Mouse (Mus musculus) myocyte (in vitro differentiated cells): ENCODE measurements around the gene Irgm1. TPM values are rescaled to one million over a fixed set of nuclear protein-coding genes. Genes with fewer than 3 reads are reported as not detected.
A peak's percentile ranks its signal among the peaks of the same experiment; 100 is the strongest.
"Not testable (repeated sequence)": the region's sequence is repeated elsewhere in the genome, so short reads cannot be mapped to it uniquely, and the experiment has no call there.

Experiments
- H3K27me3 ChIP-seq: one replicate; pipeline ENCODE4 v1.6.1; 2011; ENCODE audit not compliant: control insufficient read depth, insufficient read depth, insufficient read length
- H3K36me3 ChIP-seq: one replicate; pipeline ENCODE4 v1.6.1; 2011; ENCODE audit not compliant: control insufficient read depth, insufficient read depth
- H3K4me2 ChIP-seq: one replicate; pipeline ENCODE4 v1.6.1; 2011; ENCODE audit warnings: low read depth, control low read depth
- H3K4me3 ChIP-seq: one replicate; pipeline ENCODE4 v1.5.1; 2011; ENCODE audit warnings: mild to moderate bottlenecking, control low read depth, moderate library complexity
- H3K79me2 ChIP-seq: one replicate; pipeline ENCODE4 v1.6.1; 2011; ENCODE audit not compliant: control insufficient read depth, insufficient read depth
- H3ac ChIP-seq: one replicate; pipeline ENCODE4 v1.6.1; 2011; ENCODE audit not compliant: control insufficient read depth, insufficient read length
- CEBPB ChIP-seq: IDR thresholded peaks from 2 replicates; pipeline ENCODE4 v1.6.1; 2011; ENCODE audit warnings: mild to moderate bottlenecking, moderate library complexity; ENCODE audit not compliant: poor library complexity, insufficient read depth, severe bottlenecking
- E2F4 ChIP-seq: IDR thresholded peaks from one replicate; pipeline ENCODE4 v1.6.1; 2011; ENCODE audit warnings: mild to moderate bottlenecking, control low read depth, moderate library complexity; ENCODE audit not compliant: insufficient read depth
- MAX ChIP-seq: IDR thresholded peaks from one replicate; pipeline ENCODE4 v1.6.1; 2011; ENCODE audit warnings: low read depth, mild to moderate bottlenecking, control low read depth
- MYOD1 ChIP-seq, 3 experiments: IDR thresholded peaks; one replicate each; pipeline ENCODE4 v1.6.1; 2011; ENCODE audit warnings: control low read depth in 2 of 3, low read depth in 2 of 3, mild to moderate bottlenecking in 2 of 3, moderate library complexity in 1 of 3; ENCODE audit not compliant: insufficient read length in 2 of 3, control insufficient read depth in 1 of 3
- MYOG ChIP-seq, 3 experiments: IDR thresholded peaks; one replicate each; pipeline ENCODE4 v1.6.1; 2011; ENCODE audit warnings: control low read depth in 2 of 3, low read depth in 2 of 3, mild to moderate bottlenecking in 2 of 3; ENCODE audit not compliant: insufficient read length in 2 of 3, control insufficient read depth in 1 of 3, insufficient read depth in 1 of 3
- POLR2A ChIP-seq: IDR thresholded peaks from one replicate; pipeline ENCODE4 v1.6.1; 2011; ENCODE audit warnings: low read depth, mild to moderate bottlenecking, control low read depth, moderate library complexity; ENCODE audit not compliant: insufficient read length
- POLR2AphosphoS2 ChIP-seq: IDR thresholded peaks from one replicate; pipeline ENCODE4 v1.6.1; 2011; ENCODE audit warnings: low read depth, control low read depth; ENCODE audit not compliant: insufficient read length
- REST ChIP-seq: IDR thresholded peaks from one replicate; pipeline ENCODE4 v1.6.1; 2011; ENCODE audit warnings: mild to moderate bottlenecking, control low read depth, moderate library complexity; ENCODE audit not compliant: insufficient read depth, insufficient read length
- SRF ChIP-seq: IDR thresholded peaks from one replicate; pipeline ENCODE4 v1.6.1; 2011; ENCODE audit warnings: low read depth; ENCODE audit not compliant: control insufficient read depth, insufficient read length
- TCF12 ChIP-seq: IDR thresholded peaks from one replicate; pipeline ENCODE4 v1.6.1; 2011; ENCODE audit warnings: mild to moderate bottlenecking, control low read depth; ENCODE audit not compliant: poor library complexity, insufficient read depth, severe bottlenecking
- TCF3 ChIP-seq: IDR thresholded peaks from one replicate; pipeline ENCODE4 v1.6.1; 2011; ENCODE audit warnings: low read depth, control low read depth; ENCODE audit not compliant: insufficient read length
- USF1 ChIP-seq: IDR thresholded peaks from one replicate; pipeline ENCODE4 v1.6.1; 2011; ENCODE audit warnings: low read depth, mild to moderate bottlenecking, control low read depth, moderate library complexity
- polyA plus RNA-seq: library from polyadenylated mRNA; unstranded; fragments of >200 nt; fragmentation: generic; extraction: Trizol; gene quantifications from one replicate; pipeline ENCODE4 v1.2.1, GENCODE M21; 2012; ENCODE audit warnings: missing spikeins

Gene Irgm1
- polyA plus RNA-seq, 1 experiment, result 6.9 TPM

- no peaks in the 10 kb centered on the region for H3K79me2 ChIP-seq
- no peak overlapping the region for H3K4me2 ChIP-seq
- no peak overlapping the region for H3K4me3 ChIP-seq
- TF ChIP-seq E2F4 (no peak), USF1 (no peak)
- no peaks in the 10 kb centered on the region for H3K36me3 ChIP-seq
- H3K27me3 ChIP-seq, result no peaks in the 10 kb centered on the region
- no peak overlapping the region for H3ac ChIP-seq
These were observed 47.1 kb downstream of the Irgm1 start for GRCm38 (mm10) chr11:48824311-48824830.

GRCm38 (mm10) chr11:48823536-48823972 is 47.9 kb downstream of the Irgm1 start:
- no peak overlapping the region for H3K4me3 ChIP-seq
- H3K79me2 ChIP-seq, result no peaks in the 10 kb centered on the region
- no peak for TF ChIP-seq E2F4
- TF ChIP-seq SRF, result no peak
- TF ChIP-seq CEBPB, result no peak
- no peak for TF ChIP-seq REST
- peak overlapping the region; percentile 44 for H3K4me2 ChIP-seq
- no peaks in the 10 kb centered on the region for H3K36me3 ChIP-seq
- no peak overlapping the region for H3ac ChIP-seq
- H3K27me3 ChIP-seq, result no peaks in the 10 kb centered on the region

GRCm38 (mm10) chr11:48822768-48823512 is 48.5 kb downstream of the Irgm1 start:
- H3ac ChIP-seq, result no peak overlapping the region
- no peaks in the 10 kb centered on the region for H3K36me3 ChIP-seq
- no peak overlapping the region for H3K4me3 ChIP-seq
- peak overlapping the region; percentile 44 for H3K4me2 ChIP-seq
- no peaks in the 10 kb centered on the region for H3K79me2 ChIP-seq
- no peaks in the 10 kb centered on the region for H3K27me3 ChIP-seq
- TF ChIP-seq MYOD1 (IDR thresholded peaks at IDR 0.05; ENCODE audit: control insufficient read depth in 1 of 3, insufficient read length in 2 of 3, low read depth in 2 of 3) (peak in 1 of 3 experiments; percentile 37), E2F4 (no peak)

- not testable (repeated sequence) for H3K79me2 ChIP-seq, H3ac ChIP-seq, H3K27me3 ChIP-seq, H3K4me3 ChIP-seq, H3K36me3 ChIP-seq, H3K4me2 ChIP-seq
These were observed 50.2 kb downstream of the Irgm1 start for GRCm38 (mm10) chr11:48821299-48821698.

GRCm38 (mm10) chr11:48820308-48820674 is 51.2 kb downstream of the Irgm1 start:
- TF ChIP-seq POLR2AphosphoS2 (no peak), TCF12 (no peak), CEBPB (0 out of 2 replicates have a peak, but pooled peaks have one; percentile 24), MYOD1 (IDR thresholded peaks at IDR 0.05; ENCODE audit: control insufficient read depth in 1 of 3, insufficient read length in 2 of 3, low read depth in 2 of 3) (peak in 1 of 3 experiments; percentile 68), USF1 (peak; percentile 34)

GRCm38 (mm10) chr11:48819614-48820307 is 51.7 kb downstream of the Irgm1 start:
- Histone ChIP-seq H3K27me3 (no peaks in the 10 kb centered on the region), H3K36me3 (no peaks in the 10 kb centered on the region), H3K79me2 (peaks cover 18% of the 10 kb centered on the region), H3K4me2 (peak overlapping the region; percentile 37), H3K4me3 (no peak overlapping the region), H3ac (no peak overlapping the region)
- TF ChIP-seq MYOG (IDR thresholded peaks at IDR 0.05; ENCODE audit: control insufficient read depth in 1 of 3, insufficient read depth in 1 of 3, insufficient read length in 2 of 3, low read depth in 2 of 3) (no peak), REST (no peak), TCF12 (no peak), MAX (no peak), CEBPB (no peak), POLR2AphosphoS2 (no peak), TCF3 (no peak), USF1 (no peak), MYOD1 (IDR thresholded peaks at IDR 0.05; ENCODE audit: control insufficient read depth in 1 of 3, insufficient read length in 2 of 3, low read depth in 2 of 3) (no peak), E2F4 (no peak), SRF (no peak), POLR2A (no peak)

More at GRCm38 (mm10) chr11:48820308-48820674, 51.2 kb downstream of the Irgm1 start:
- Histone ChIP-seq H3ac (no peak overlapping the region), H3K36me3 (no peaks in the 10 kb centered on the region), H3K27me3 (no peaks in the 10 kb centered on the region), H3K79me2 (peaks cover 13% of the 10 kb centered on the region), H3K4me2 (peak overlapping the region; percentile 37), H3K4me3 (no peak overlapping the region)
